Mouse (Mus musculus) central nervous system, embryonic 14 days (tissue): ENCODE results near the gene Sgce. TPM values are rescaled to one million over a fixed set of nuclear protein-coding genes. Genes with fewer than 3 reads are reported as not detected.

Experiments
- polyA plus RNA-seq: library from polyadenylated mRNA; depleted of rRNA; stranded (reverse); fragments of >200 nt; gene quantifications from 2 replicates; pipeline ENCODE4 v1.2.3, GENCODE M21; 2012; rRNA removed

Sgce gene
- polyA plus RNA-seq: 41.3 and 46.2 TPM in 2 replicates

GRCm38 (mm10) chr6:4746696-4747439 lies at the start of gene Sgce, which contains the start of gene Peg10:
TSS of gene Sgce (minus strand) at chr6:4747207.
TSS of gene Peg10 (plus strand) at chr6:4747306.

Other genes with a start within 250 kb of the Sgce start
- 166 and 391 TPM in 2 replicates for gene Col1a2, start 242.4 kb downstream of the Sgce start, polyA plus RNA-seq
- 40.4 and 41.3 TPM in 2 replicates for gene Casd1, start 146.4 kb downstream of the Sgce start, polyA plus RNA-seq
- gene Peg10, start 99 bp upstream of the Sgce start, polyA plus RNA-seq: 71.8 and 97.9 TPM in 2 replicates
- gene Ppp1r9a, start 155.7 kb upstream of the Sgce start, polyA plus RNA-seq: 29.6 and 29.8 TPM in 2 replicates